Mouse (Mus musculus) stomach, postnatal 0 days (tissue): ENCODE results near the gene Lrrc28. TPM values are rescaled to one million over a fixed set of nuclear protein-coding genes. Genes with fewer than 3 reads are reported as not detected.

Source experiments
- ATAC-seq: fragments of 200-750 bp; cut with Nextera tagmentation; 2 replicates; pipeline ENCODE4 v1.8.0; 2017; ENCODE audit not compliant: low FRiP score, low TSS enrichment
- DNase-seq: peaks from one replicate; pipeline ENCODE4 v3.0.0-alpha.2; 2016; ENCODE audit warnings: low spot score
- H3K27ac ChIP-seq: fragments of 300-500 bp; sonication (generic); replicated peaks from 2 replicates; pipeline ENCODE4 v1.5.1; 2014; ENCODE audit warnings: mild to moderate bottlenecking, control low read depth
- H3K27me3 ChIP-seq: fragments of 300-500 bp; sonication (generic); 2 replicates; pipeline ENCODE4 v1.6.1; 2014; ENCODE audit warnings: low read length; ENCODE audit not compliant: control insufficient read depth, insufficient read depth
- H3K36me3 ChIP-seq: fragments of 300-500 bp; sonication (generic); 2 replicates; pipeline ENCODE4 v1.6.1; 2014; ENCODE audit warnings: low read length, mixed read lengths; ENCODE audit not compliant: control insufficient read depth, insufficient read depth
- H3K4me1 ChIP-seq: fragments of 300-500 bp; sonication (generic); replicated peaks from 2 replicates; pipeline ENCODE4 v1.6.1; 2014; ENCODE audit warnings: antibody characterized with exemption; ENCODE audit not compliant: control insufficient read depth, insufficient read depth
- H3K4me2 ChIP-seq: fragments of 300-500 bp; sonication (generic); replicated peaks from 2 replicates; pipeline ENCODE4 v1.6.1; 2014; ENCODE audit warnings: low read depth, mild to moderate bottlenecking, control low read depth, moderate library complexity
- H3K4me3 ChIP-seq: fragments of 300-500 bp; sonication (generic); 2 replicates; pipeline ENCODE4 v1.5.1; 2014; ENCODE audit warnings: low read depth, low read length, control low read depth
- H3K9ac ChIP-seq: fragments of 300-500 bp; sonication (generic); 2 replicates; pipeline ENCODE4 v1.6.1; 2014; ENCODE audit warnings: mild to moderate bottlenecking, low read length, control low read depth, mixed read lengths
- H3K9me3 ChIP-seq: fragments of 300-500 bp; sonication (generic); 2 replicates; pipeline ENCODE4 v1.6.1; 2016; ENCODE audit warnings: low read length; ENCODE audit not compliant: control insufficient read depth
- CTCF ChIP-seq: IDR thresholded peaks from 2 replicates; pipeline ENCODE4 v1.5.1; 2016; ENCODE audit warnings: antibody characterized with exemption, low read depth, mild to moderate bottlenecking, moderate library complexity
- EP300 ChIP-seq: optimal IDR thresholded peaks from 2 replicates; pipeline ENCODE3; 2016; ENCODE audit warnings: antibody characterized with exemption
- WGBS: fragments of 180-500 bp; shearing (Covaris S2); extraction: QIAGEN DNeasy Blood & Tissue Kit; methylation state at CpG from one replicate; pipeline ENCODE4 v1.1.7; 2014; 5-methylcytosine and 5-hydroxymethylcytosine counted together
- polyA plus RNA-seq: library from polyadenylated mRNA; unstranded; fragments of >200 nt; fragmentation: Nextera tagmentation; extraction: Ambion mirVana; gene quantifications from 2 replicates; pipeline ENCODE4 v1.2.1, GENCODE M21; 2015

Gene Lrrc28
- polyA plus RNA-seq, 1 experiment from 2014 or later = 66.0 TPM

DNA sequence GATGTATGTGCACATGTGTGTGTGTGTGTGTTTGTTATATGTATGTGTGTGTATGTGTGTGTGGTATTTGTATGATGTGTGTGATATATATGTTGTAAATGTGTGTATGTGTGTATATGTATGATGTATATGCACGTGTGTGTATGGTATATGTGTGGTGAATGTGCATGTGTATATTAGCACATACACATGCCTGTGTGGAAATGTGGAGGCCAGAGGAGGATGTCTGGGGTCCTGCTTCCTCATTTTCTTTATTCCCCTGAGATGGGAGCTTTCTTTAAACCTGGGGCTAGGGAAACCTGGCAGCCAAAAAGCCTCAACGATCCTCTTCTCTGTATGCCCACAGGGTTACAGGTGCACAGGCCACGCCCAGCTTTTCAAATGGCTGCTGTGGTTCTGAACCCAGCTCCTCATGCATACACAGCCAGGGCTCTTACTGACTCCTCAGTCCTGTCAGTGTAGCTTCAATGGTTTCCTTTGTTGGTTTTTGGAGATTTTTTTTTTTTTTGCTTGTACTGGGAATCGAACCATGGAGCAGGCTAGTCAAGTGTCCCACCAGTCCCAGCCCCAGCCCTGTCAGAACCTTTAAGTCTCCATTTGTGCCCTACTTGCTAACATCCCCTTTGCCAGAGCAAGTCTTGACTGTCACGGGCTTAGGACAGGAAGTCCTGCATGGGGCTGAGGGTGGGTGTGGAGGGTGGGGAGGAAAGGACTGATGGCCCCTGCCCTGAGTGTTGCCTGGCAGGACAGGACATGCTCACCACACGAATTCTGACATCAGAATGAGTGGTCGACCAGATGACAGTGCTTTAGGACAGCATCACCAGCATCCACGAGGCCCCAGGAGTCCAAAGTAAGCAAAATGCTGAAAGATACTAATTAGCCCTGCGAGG is 151.0 kb downstream of the Lrrc28 start:
- no peaks in the 10 kb centered on the region for H3K27me3 ChIP-seq
- WGBS = 60% methylated on average over 9 of the region's 9 CpGs
- ATAC-seq = no peak

DNA sequence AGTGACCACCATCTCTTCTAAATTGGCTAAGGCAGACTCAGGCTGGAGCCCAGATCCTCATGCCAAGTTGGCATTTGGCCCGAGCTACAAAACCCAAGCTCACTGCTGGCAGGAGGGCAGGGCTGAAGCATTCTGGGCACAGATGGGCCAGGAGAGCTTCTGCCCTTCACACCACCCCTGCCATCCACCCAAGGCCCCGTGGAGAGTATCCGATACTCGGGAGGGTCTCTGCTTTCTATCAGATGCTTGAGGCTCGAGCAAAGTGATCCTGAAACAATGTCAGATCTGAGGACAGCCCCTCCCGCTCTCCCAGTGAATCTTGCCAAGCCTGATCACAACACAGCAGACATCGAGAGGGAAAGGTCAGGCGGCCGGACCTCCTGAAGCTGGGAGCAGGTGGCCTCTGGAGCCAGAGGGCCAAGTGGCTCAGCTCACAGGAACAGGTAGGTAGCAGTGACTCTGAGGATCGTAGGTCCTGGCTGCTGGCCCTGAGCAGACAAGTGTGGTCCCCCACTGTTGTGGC is 157.1 kb downstream of the Lrrc28 start:
- H3K4me3 ChIP-seq = no peak overlapping the region
- no peaks in the 10 kb centered on the region for H3K27me3 ChIP-seq
- no peak overlapping the region for H3K9ac ChIP-seq
- DNase-seq (no peak), ATAC-seq (no peak)
- TF ChIP-seq EP300 (no peak), CTCF (no peak)
- H3K36me3 ChIP-seq = no peaks in the 10 kb centered on the region
- H3K4me2 ChIP-seq = no peak overlapping the region
- H3K27ac ChIP-seq = no peak overlapping the region
- 72% methylated on average over 10 of the region's 10 CpGs for WGBS
- H3K9me3 ChIP-seq = no peaks in the 10 kb centered on the region
- no peaks in the 10 kb centered on the region for H3K4me1 ChIP-seq

More for the DNA sequence above, 151.0 kb downstream of the Lrrc28 start:
- Histone ChIP-seq H3K27ac (no peak overlapping the region), H3K4me2 (no peak overlapping the region), H3K4me3 (no peak overlapping the region), H3K9me3 (no peaks in the 10 kb centered on the region), H3K9ac (no peak overlapping the region), H3K36me3 (no peaks in the 10 kb centered on the region), H3K4me1 (no peaks in the 10 kb centered on the region)
- TF ChIP-seq CTCF (no peak), EP300 (no peak)
- DNase-seq = no peak

DNA sequence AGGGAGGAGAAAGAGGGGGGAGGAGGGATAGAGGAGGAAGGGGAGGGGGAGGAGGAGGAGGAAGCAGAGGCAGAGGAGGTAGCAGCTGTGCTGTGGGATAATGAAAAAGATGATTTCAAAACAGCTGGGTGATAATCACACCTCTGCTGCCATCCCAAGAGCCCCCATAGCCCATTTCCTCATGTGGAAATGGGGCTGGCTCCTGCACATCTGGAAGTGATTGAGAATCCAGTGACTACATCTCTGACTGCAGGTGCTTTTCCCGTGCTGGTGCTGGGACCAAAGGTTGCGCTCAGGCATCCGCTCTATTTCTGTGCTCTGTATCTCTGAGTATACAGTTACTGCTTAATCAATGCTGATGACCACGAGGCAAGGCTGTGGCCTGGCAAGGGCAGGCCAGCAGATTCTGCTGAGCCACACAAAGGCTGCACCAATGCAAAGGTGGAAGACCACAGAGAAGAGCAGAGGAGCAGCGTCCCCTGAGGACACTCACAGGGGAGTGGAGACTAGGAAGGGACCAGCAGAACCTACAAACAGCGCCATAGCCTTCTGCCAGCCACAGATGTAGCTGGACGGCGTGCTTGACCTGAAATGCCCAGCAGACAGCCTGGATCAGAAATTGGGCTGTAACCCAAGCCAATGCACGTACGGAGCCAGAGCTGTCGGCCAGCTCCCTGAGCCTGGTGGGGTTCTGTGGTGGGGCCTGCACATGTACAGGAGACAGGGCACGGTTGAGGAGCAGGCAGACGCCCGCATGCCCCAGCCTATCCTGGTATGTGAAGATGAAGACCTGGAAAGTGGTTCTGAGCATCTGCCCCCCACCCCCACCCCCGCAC is 157.9 kb downstream of the Lrrc28 start:
- TF ChIP-seq CTCF = no peak
- no peak for TF ChIP-seq EP300
- Histone ChIP-seq H3K9ac (no peak overlapping the region), H3K4me1 (no peaks in the 10 kb centered on the region), H3K36me3 (no peaks in the 10 kb centered on the region), H3K27ac (no peak overlapping the region), H3K4me2 (no peak overlapping the region), H3K27me3 (no peaks in the 10 kb centered on the region), H3K9me3 (no peaks in the 10 kb centered on the region), H3K4me3 (no peak overlapping the region)
- DNase-seq = no peak
- ATAC-seq = no peak; the same call in 1 of the 2 replicates
- WGBS = 75% methylated on average over 15 of the region's 15 CpGs

DNA sequence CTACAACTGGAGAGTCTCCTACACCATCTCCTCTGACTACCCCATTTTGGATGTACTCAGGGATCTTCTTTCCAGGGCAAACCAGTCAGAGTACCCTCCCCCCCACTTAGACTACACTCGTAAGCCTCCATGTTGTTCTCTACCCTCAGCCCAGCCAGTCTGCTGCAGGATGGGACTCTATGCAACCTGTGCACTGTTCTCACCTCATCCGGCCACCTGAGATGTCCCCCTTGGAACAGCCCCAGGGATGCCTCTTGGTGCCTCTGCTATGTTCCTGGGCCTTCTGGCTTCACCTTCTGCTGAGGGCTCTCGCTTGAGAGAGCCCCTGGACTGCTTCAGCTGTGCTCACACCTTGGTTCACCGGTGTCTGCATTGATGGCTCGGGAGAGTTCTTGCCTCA is 158.7 kb downstream of the Lrrc28 start:
- no peak for ATAC-seq
- H3K36me3 ChIP-seq = no peaks in the 10 kb centered on the region
- no peak for DNase-seq
- no peak overlapping the region for H3K9ac ChIP-seq
- H3K27me3 ChIP-seq = no peaks in the 10 kb centered on the region
- TF ChIP-seq CTCF (no peak), EP300 (no peak)
- no peak overlapping the region for H3K4me2 ChIP-seq
- no peaks in the 10 kb centered on the region for H3K9me3 ChIP-seq
- no peaks in the 10 kb centered on the region for H3K4me1 ChIP-seq
- WGBS = 83% methylated on average over 5 of the region's 5 CpGs
- H3K4me3 ChIP-seq = no peak overlapping the region
- no peak overlapping the region for H3K27ac ChIP-seq

DNA sequence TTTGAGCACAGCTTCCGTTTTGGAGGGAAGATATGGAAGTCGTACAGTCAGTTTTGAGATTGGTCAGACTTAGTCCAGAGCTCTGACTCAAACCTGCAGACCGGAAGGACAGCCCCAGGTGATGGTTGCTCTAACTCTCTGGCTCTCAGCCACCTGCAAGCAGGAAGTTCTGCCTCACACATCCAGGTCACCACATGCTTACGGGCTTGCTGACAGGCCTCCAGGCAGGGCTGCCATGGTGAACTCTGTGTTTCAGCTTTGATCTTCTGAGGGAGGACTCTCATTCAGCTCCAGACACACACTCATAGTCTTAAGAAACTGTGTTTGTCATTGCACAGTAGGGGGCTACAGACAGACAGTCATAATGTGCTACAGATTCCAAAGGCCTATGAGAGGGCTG is 161.4 kb downstream of the Lrrc28 start:
- Histone ChIP-seq H3K4me1 (no peaks in the 10 kb centered on the region), H3K4me2 (no peak overlapping the region), H3K27ac (no peak overlapping the region), H3K9ac (no peak overlapping the region), H3K27me3 (no peaks in the 10 kb centered on the region), H3K9me3 (no peaks in the 10 kb centered on the region), H3K4me3 (no peak overlapping the region), H3K36me3 (no peaks in the 10 kb centered on the region)
- DNase-seq (no peak), ATAC-seq (no peak)
- WGBS = 84% methylated on average over 4 of the region's 4 CpGs
- TF ChIP-seq CTCF (no peak), EP300 (no peak)
